Mouse (Mus musculus): ENCODE data around the gene Vti1a.
A peak's percentile ranks its signal among the peaks of the same experiment; 100 is the strongest.

The Vti1a gene

GRCm38 (mm10) chr19:55461963-55462362 is 145.9 kb downstream of the Vti1a start:
- no peak for DNase-seq (ENCODE audit: low spot score)

- no peak for DNase-seq (ENCODE audit: low spot score)
Observed at GRCm38 (mm10) chr19:55463670-55464069, 147.6 kb downstream of the Vti1a start.

GRCm38 (mm10) chr19:55469301-55470051 is 153.4 kb downstream of the Vti1a start:
- DNase-seq (ENCODE audit: low spot score): no peak

DNA sequence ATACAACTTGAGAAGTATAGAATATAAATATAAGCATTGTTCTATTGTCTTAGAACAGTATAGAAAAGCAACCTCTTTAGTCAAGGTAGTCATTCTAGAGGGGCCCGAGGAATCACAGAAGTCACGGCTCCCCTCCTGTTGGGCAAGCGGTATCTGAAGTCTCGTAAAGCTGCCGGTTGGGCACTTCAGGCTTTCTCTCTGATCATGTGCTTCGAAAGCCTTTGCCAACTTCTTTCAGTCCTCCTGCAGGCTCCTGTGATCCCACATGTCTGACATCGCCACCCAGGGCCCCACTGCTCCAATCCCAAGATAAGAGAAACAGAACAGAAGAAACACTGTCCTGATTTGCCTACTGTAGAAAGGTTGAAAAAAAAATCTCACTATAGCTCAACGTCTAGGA is 156.5 kb downstream of the Vti1a start:
- DNase-seq (ENCODE audit: low spot score): no peak

DNA sequence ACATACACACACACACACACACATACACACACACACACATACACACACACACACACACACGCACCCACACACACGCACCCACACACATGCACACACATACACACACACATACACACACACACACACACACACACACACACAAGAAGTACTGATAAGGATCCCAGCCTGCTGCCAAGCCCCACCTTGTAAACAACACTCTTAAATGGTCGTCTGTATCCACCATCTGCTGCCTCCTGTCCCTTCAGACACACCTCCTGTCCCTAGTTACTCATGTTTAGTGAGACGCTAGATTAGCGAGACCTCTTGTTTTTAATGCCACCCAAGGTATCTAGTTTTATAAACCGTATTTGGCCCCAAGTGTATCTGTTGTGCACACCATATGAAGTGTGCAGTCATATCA is 158.1 kb downstream of the Vti1a start:
- no peak for DNase-seq (ENCODE audit: low spot score)

GRCm38 (mm10) chr19:55480526-55480925 is 164.4 kb downstream of the Vti1a start:
- DNase-seq (ENCODE audit: low spot score): no peak

GRCm38 (mm10) chr19:55481308-55481707 is 165.2 kb downstream of the Vti1a start:
- DNase-seq (ENCODE audit: low spot score): no peak

GRCm38 (mm10) chr19:55483526-55483925 is 167.4 kb downstream of the Vti1a start:
- no peak for DNase-seq (ENCODE audit: low spot score)

- DNase-seq (ENCODE audit: low spot score): no peak
Observed at GRCm38 (mm10) chr19:55484559-55484958, 168.5 kb downstream of the Vti1a start.

DNA sequence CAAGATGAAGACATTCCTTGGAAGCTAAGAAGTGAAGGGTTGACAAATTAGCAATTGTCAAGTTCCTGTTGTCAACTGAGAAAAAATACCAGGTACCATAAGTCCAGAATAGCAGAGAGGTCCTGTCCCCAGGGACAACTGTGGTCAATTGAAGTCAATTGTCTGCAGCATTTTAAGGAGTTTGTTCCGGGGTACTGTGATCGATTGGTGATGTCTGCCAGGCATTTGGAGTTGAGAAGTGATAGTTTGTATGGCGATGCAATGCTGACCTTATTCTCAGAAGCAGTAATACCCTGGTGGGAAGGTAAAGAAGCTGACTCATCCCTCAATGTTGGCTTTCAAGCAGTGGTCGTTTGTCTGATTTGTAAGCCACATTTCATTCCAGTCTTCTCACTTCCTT is 170.4 kb downstream of the Vti1a start:
- DNase-seq (ENCODE audit: low spot score): no peak

DNA sequence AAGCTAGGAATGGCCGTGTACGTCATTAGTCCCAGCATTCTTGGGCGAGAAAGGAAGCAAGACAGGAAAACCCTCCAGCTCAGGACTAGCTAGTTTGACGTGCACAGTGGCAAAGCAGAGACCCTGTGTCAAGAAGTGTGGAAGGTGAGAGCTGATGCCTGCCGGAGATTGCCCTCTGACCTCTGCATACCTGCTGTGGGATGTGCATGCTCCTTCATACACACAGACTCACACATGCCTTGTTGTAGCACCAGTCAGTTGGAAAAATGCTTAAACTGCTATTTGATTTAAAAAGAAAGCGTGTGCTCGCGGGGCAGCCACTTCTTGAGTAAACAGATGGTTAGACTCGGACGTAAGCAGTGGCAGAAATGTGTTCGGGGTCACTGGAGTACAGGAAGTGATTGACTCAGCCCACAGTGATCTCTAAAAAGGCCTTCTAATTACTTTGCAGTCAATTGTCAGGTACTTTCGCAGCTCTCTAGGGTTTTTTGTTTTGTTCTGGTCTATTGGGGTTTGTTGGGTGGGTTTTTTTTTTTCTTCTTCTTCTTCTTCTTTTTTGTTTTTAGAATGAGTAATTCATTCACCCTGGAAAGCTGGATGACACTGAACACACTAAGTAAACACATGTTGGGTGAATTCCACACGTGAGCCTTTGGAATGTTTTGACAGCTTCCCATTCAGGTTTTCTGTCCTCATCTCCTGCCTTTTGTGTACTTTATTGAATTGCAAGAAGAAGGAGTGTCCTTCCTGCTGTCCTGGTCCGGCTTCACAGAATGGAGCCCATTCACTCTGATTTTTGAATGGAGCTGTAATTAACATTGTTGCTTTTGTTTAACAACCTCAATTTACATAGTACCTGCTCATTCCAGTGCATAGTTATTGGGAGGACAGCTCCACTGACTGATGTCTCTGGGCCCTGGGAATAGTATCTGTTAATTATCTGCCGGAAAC is 175.3 kb downstream of the Vti1a start:
- no peak for DNase-seq (ENCODE audit: low spot score)

DNA sequence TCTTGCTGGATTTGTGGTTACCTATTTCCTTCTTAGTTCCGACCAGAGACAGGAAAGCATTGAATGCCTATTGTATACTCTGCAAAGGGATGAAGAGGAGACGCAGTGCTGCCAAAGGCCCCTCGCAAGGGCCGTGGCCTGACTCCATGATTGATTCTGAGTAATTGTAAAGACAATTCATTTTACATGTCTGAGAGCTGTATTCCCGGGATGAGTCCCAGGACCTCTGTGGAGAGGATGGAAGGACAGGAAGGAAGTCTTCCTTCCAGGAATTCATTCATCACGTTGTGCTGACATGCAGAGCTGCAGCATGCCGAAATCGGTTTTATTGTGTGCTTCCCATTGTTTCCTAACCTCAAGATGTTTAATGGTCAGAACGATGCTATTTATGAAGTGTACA is 180.2 kb downstream of the Vti1a start:
- no peak for DNase-seq (ENCODE audit: low spot score)

DNA sequence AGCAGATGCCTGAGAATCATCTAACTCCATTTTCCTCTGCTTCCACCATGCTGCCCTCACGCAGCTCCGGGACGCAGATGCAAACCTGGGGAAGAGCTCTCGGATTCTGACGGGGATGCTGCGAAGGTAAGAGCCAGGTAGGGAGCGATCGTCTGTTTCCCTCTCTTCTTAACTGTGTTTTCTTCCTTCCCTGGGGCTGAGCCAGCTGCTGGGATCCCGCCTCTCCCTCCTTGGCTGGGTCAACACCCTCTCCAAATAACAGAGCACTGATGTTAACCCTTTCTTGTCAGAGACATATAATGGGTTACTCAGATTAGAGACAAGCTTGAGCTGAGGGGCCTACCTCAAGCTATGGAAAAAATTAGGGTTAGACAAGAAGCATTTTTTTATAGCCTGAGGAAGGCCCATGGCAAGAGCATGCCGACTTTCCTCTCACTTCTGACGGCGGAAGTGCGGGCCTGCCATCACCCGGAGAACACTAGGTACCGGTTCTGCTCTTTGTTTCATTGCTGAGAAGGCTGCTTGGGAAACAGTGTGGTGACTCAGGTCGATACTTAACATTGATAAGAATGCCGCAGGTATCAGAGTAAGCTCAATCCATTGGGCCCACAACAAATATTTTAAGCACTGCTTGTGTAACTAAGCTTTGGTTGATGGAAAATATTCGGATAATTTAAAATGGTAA is 183.2 kb downstream of the Vti1a start:
- DNase-seq (ENCODE audit: low spot score): no peak

GRCm38 (mm10) chr19:55501985-55502384 is 185.9 kb downstream of the Vti1a start:
- DNase-seq (ENCODE audit: low spot score): no peak

DNA sequence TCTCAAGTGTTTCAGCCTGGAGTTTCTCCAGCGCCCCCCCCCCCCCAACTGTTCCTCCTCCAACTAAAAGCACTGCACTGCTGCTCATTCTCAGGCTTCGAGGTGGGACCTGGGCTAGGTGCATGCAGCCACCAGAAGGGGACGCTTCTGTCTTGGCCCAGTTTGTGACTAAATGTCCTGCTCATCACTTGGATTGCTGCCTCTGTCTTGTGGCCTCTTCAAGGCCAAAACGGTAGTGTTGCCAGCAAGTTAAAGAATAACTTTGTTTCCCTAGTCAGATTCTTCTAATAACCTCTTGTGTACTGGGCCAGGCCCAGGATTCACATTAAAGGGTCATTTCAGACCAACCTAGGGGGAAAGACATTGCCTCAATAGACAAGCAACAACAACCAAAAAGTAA is 187.7 kb downstream of the Vti1a start:
- peak; percentile 41 for DNase-seq (ENCODE audit: low spot score)

- no peak for DNase-seq (ENCODE audit: low spot score)
Observed at GRCm38 (mm10) chr19:55507748-55508147, 191.7 kb downstream of the Vti1a start.

DNA sequence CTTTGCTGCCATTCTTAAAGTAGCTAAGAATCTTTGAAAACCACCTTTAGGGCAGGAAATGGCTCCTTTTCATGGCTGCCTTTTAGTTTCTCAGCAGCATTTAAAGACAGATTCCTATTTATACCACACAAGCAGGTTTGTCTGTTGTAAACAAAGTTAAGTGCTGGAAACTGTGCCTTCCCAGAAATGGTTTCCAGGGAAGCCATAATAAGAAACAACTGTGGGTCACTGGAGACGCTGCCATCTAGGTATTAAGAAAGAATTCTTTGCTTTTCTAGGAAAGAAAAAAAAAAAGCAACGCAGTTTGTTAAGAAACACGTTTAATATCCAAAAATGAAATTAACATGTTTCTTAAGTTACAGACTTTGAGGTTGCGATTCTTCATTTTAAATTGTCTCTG is 192.1 kb downstream of the Vti1a start:
- no peak for DNase-seq (ENCODE audit: low spot score)

DNA sequence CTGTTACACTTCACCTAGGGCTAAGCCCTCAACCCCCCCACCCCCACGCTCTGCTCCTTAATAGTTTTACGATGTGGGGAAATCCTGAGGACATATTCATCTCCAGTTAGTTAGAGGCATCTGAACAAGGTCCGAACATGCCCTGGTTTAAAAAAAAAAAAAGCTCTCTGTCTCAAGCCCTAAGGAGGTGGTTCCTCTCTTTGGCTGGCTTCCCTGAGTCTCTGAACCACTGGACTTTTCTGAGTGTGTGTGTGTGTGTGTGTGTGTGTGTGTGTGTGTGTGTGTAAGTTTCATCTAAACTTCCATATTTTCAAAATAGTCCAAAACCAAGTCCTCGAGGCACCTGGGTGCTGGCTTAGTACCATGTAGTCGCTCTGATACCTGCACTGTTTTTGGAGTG is 192.9 kb downstream of the Vti1a start:
- no peak for DNase-seq (ENCODE audit: low spot score)

- DNase-seq (ENCODE audit: low spot score): no peak
Observed at GRCm38 (mm10) chr19:55509618-55510017, 193.5 kb downstream of the Vti1a start.

GRCm38 (mm10) chr19:55513941-55514340 is 197.8 kb downstream of the Vti1a start:
- no peak for DNase-seq (ENCODE audit: low spot score)

- no peak for DNase-seq (ENCODE audit: low spot score)
Observed at GRCm38 (mm10) chr19:55520236-55520635, 204.1 kb downstream of the Vti1a start.

GRCm38 (mm10) chr19:55523340-55523739 is 207.2 kb downstream of the Vti1a start:
- no peak for DNase-seq (ENCODE audit: low spot score)

- DNase-seq (ENCODE audit: low spot score): no peak
Observed at GRCm38 (mm10) chr19:55524385-55524784, 208.3 kb downstream of the Vti1a start.

Measured in testis, postnatal 14 days (tissue).